Mouse (Mus musculus): Measurements from ENCODE around the gene Gal3st2. TPM values are rescaled to one million over a fixed set of nuclear protein-coding genes. Genes with fewer than 3 reads are reported as not detected.
"Not testable (repeated sequence)": the region's sequence is repeated elsewhere in the genome, so short reads cannot be mapped to it uniquely, and the experiment has no call there.

The Gal3st2 gene
- total RNA-seq (2021): under 1 TPM in 1 of 2 experiments, not detected in 1; 0.17 TPM

DNA sequence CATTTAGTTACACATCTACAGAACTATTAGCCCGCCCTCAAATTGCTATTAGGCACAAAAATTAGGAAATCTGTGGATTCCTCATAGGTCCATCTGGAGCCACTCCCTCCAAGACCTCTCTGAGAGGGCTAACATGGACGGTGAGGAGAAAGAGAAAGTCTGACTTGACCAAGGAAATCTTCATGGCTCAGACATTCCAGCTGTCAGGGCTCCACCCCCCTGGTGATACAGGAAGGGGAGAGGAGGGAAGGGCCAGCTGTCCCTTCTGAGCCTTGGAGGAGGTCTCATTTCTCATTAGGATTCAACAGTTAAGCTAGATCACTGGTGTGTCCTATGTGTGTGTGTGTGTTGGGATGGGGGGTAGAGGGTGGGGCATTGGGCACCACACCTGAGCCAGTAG, at the start of gene Gal3st2:
Gal3st2 (plus strand) TSS at position 259 of the 400 bp plus-strand sequence.
- not testable (repeated sequence) for DNase-seq

- DNase-seq: no peak
These were observed 49.5 kb upstream of the Gal3st2 start for GRCm38 (mm10) chr1:93811495-93812039.

- no peak for DNase-seq
These were observed 43.1 kb upstream of the Gal3st2 start for GRCm38 (mm10) chr1:93817823-93818532.

- DNase-seq: no peak
These were observed 42.4 kb upstream of the Gal3st2 start for GRCm38 (mm10) chr1:93818722-93819121.

- no peak for DNase-seq
These were observed 37.2 kb upstream of the Gal3st2 start for GRCm38 (mm10) chr1:93823796-93824495.

- no peak for DNase-seq
These were observed 36.5 kb upstream of the Gal3st2 start, which contains the start of gene D2hgdh for GRCm38 (mm10) chr1:93824609-93825008. TSS of gene D2hgdh (plus strand) at chr1:93824909.

DNA sequence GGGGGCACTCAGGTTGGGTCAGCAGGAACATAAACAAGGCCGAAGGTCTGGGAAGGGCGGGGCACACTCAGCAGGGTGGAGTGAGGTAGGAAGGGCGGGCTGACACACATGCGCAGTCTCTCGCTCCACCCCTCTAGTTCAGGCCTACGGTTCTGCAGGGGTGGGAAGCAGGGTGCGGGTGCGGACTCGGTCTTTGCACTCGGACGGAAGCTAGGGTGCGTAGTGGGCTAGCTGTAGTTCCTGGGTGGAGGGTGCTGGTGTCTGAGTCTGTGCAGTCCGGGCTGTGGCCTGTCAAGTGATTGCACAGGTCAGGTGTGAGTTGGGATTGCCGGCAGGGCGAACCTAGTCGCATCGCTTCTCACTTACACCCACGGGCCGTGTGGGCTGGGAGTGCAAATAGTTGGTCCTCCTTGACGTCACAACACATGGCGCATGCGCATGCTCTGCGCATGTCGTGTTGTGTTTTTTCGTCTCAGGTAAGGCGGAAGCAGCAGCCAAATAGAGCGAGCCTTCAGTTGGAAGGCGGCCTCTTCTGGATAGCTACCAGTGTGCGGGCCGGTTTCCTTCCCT, 35.9 kb upstream of the Gal3st2 start:
- peak; percentile 92 for DNase-seq

DNA sequence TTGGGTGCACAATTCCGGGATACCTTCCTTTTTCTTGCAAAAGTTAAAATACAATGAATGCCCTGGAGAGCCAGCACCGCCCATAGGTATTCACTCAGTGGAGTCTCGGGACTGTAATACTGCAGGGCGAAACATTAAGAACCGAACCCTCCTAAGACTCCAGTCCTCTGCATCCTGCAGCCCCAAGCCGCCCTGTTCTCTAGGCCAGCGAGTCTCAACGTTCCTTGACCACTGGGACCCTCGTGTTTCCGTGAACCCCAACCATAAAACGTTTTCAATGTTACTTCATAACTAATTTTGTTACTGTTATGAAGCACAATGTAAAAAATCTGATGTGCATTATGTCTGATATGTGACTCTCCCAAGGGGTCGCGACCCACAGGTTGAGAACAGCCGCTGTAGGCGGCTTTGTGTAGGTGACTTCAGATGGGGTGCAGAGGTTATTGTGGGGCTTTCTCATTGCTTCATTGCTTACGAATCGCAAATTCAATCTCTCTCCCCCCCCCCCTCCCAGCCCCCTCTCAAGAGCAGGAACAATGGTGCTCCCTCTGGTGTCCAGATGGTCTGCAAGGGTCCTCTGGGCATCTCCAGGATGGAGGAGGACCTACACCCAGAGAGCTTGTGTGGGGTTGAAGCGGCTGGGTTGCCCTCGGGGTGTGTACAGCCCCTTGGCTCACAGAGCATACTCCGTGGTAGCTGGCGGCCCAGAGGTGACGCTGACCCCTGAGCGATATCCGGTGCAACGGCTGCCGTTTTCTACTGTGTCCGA, 35.2 kb upstream of the Gal3st2 start:
- peak; percentile 16 for DNase-seq

- DNase-seq: no peak
These were observed 34.6 kb upstream of the Gal3st2 start for GRCm38 (mm10) chr1:93826540-93826835.

DNA sequence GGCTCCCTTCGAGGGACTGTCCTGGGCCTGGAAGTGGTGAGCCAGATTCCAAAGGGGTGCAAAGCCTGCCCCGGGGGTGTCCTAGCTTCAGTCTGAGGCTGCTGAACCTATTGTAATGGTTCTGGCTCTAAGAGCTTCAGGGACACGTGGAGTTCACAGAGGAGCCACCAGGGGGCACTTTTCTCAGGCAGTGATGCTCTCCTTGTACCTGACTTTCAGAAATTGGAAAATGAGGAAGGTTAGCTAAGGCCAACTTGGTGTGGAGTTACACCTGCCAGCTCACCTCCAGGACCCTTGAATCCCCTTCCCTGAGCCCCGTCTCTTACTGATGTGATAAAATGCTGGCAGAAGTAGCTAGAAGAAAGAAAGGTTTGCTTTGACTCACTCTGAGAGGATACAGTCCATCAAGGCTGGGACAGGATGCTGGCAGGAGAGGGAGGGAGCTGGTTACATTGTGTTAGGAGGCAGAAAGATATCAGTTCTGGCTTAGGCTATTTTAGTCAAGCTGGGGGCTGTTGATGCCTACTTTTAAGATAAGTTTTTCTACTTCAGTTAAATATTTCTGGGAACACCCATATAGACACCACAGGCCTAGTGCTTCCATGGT, 28.2 kb upstream of the Gal3st2 start:
- DNase-seq: not testable (repeated sequence)

DNA sequence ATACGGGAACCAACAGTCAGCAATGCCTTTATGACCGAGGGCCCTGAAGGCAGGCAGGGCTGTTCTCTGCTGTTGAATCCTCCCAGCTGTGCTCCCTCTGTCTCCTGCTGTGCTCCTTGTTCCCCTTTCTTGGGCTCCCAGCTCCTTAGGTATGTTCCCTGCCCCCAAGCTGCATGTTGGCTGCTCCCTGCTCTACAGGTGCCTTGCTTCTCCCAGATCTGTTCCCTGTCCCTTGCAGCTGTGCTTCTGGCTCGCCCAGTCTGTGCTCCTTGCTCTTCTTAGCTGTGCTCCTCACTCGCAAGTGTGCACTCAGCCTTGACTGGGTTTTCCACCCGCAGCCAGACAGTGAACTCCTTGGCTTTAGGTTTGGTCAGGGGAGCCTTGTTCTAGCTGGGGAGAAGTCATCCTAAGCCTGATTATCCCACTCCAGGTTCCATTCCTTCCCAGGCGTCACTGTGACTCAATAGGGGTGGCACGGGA, 26.4 kb upstream of the Gal3st2 start:
- no peak for DNase-seq

GRCm38 (mm10) chr1:93835211-93835610, 25.9 kb upstream of the Gal3st2 start:
- no peak for DNase-seq

GRCm38 (mm10) chr1:93835876-93836531, 25.1 kb upstream of the Gal3st2 start:
- no peak for DNase-seq

DNA sequence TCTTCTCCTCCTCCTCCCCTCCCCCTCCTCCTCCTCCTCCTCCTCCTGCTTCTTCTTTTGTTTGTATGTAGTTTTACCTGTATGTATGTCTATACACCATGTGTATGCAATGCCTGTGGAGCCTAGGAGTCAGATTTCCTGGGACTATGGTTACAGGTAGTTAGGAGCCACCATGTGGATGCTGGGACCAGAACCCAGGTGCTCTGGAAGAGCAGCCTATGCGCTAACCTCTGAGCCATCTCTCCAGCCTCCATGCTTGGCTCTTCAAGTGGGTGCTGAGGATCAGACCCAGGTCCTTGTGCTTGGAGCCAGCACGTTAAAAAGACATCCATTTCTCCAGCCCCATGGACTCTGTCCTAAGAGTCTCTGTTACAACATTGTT, 24.6 kb upstream of the Gal3st2 start:
- DNase-seq: no peak

DNA sequence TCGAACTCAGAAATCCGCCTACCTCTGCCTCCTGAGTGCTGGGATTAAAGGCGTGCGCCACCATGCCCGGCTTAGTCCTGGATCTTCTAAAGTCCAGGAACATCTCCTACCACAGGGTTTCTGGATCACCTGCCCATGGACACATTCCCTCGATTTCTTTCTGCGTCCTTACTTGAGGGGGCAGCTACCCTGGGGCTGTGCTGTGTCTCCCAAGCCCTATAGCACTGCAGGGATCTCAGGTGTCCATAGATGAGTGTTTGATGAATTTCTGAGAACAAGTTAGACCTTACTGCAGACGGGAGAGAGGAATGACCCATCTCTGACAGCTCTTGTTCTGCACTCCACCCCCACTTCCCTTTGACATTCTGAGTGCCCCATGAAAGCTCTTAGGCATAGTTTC, 23.8 kb upstream of the Gal3st2 start:
- DNase-seq: no peak

DNA sequence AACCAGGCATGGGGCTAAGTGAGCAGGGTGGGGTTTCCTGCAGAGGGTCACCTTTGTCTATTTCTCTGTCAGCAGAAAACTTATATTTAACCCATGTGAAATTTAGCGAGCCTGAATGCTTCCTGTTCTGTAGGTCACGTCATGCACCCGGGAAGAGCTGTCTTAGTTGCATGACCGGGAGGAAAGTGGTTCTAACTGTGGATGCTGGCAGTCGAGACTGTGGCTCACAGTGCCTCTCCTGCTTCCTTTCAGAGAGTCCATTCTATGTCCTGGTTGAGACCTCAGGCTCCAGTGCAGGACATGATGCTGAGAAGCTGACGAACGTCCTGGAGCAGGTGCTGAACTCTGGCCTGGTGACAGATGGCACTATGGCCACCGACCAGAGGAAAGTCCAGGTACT, 22.5 kb upstream of the Gal3st2 start:
- DNase-seq: not testable (repeated sequence)

- not testable (repeated sequence) for DNase-seq
These were observed 15.2 kb upstream of the Gal3st2 start for GRCm38 (mm10) chr1:93845766-93846366.

DNA sequence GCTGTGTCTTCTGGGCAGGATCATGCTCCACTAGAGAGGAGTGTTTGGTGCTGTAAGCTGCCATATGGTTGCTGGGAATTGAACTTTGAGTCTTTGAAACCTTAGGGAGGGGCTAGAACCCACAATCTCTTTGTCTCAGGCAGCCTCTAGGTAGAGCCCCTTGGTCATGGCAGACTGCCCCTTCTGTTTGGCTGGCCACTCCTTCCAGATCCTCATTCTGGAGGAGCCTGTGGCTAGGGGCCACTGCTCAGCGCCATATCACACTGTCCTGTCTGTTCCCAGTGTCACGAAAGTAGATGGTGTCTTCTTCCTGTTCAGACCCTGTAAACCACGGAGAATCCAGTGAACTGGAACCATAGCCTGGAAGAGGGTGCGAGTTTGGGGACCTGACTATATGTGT, 5.3 kb upstream of the Gal3st2 start:
- DNase-seq: not testable (repeated sequence)

GRCm38 (mm10) chr1:93857370-93857769, 3.7 kb upstream of the Gal3st2 start:
- DNase-seq: no peak

DNA sequence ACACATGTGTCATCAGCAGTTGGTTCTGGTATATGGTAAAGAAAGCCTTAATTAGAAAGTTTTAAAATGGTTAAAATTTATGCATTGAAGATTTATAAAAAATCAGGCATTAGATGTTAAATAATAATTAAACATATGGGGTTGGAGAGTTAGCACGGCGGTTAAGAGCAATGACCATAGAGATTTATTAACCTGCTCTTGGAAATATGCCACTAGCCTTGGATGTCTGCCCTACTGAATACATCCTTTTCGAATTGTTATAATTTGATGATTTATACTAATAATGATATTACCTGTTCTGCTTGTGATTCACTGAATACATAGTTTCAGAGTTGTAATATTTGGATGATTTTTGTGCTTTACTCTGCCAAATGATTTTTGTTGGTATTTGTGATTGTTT, 3.1 kb upstream of the Gal3st2 start:
- DNase-seq: no peak

- no peak for DNase-seq
These were observed 1.5 kb upstream of the Gal3st2 start for GRCm38 (mm10) chr1:93859619-93860018.

Data from heart, postnatal 4 days (tissue).